Mouse (Mus musculus) neural tube, embryonic 11.5 days (tissue): ENCODE measurements around the gene Obscn. TPM values are rescaled to one million over a fixed set of nuclear protein-coding genes. Genes with fewer than 3 reads are reported as not detected.
A peak's percentile ranks its signal among the peaks of the same experiment; 100 is the strongest.

Experiments used
- ATAC-seq: fragments of 200-750 bp; cut with Nextera tagmentation; 2 replicates; pipeline ENCODE4 v1.8.0; 2017; ENCODE audit warnings: moderate number of reproducible peaks, mild to moderate bottlenecking, moderate TSS enrichment, moderate library complexity; ENCODE audit not compliant: insufficient read depth, low FRiP score, low TSS enrichment
- DNase-seq: peaks from one replicate; pipeline ENCODE4 v3.0.0-alpha.2; 2015; ENCODE audit warnings: low spot score
- H3K27ac ChIP-seq: fragments of 300-500 bp; sonication (generic); 2 replicates; pipeline ENCODE4 v1.5.1; 2014; ENCODE audit warnings: low read depth, mild to moderate bottlenecking, low read length
- H3K27me3 ChIP-seq: fragments of 300-500 bp; sonication (generic); 2 replicates; pipeline ENCODE4 v1.6.1; 2014; ENCODE audit warnings: mild to moderate bottlenecking, low read length, mixed read lengths; ENCODE audit not compliant: control insufficient read depth, insufficient read depth
- H3K36me3 ChIP-seq: fragments of 300-500 bp; sonication (generic); 2 replicates; pipeline ENCODE4 v1.6.1; 2014; ENCODE audit warnings: mild to moderate bottlenecking, low read length, moderate library complexity, mixed read lengths; ENCODE audit not compliant: control insufficient read depth, insufficient read depth
- H3K4me1 ChIP-seq: fragments of 300-500 bp; sonication (generic); 2 replicates; pipeline ENCODE4 v1.6.1; 2014; ENCODE audit warnings: low read length, mixed read lengths; ENCODE audit not compliant: control insufficient read depth, insufficient read depth
- H3K4me2 ChIP-seq: fragments of 300-500 bp; sonication (generic); 2 replicates; pipeline ENCODE4 v1.6.1; 2014; ENCODE audit warnings: low read depth, mild to moderate bottlenecking, moderate library complexity
- H3K4me3 ChIP-seq: fragments of 300-500 bp; sonication (generic); 2 replicates; pipeline ENCODE4 v1.5.1; 2014; ENCODE audit warnings: low read depth, low read length
- H3K9ac ChIP-seq: fragments of 300-500 bp; sonication (generic); 2 replicates; pipeline ENCODE4 v1.6.1; 2014; ENCODE audit warnings: mild to moderate bottlenecking, low read length
- H3K9me3 ChIP-seq: fragments of 300-500 bp; sonication (generic); 2 replicates; pipeline ENCODE4 v1.6.1; 2016; ENCODE audit warnings: low read length; ENCODE audit not compliant: control insufficient read depth
- WGBS: fragments of 180-500 bp; shearing (Covaris S2); extraction: QIAGEN DNeasy Blood & Tissue Kit; methylation state at CpG from one replicate; pipeline ENCODE4 v1.1.7; 2014; 5-methylcytosine and 5-hydroxymethylcytosine counted together
- polyA plus RNA-seq: library from polyadenylated mRNA; unstranded; fragments of >200 nt; fragmentation: Nextera tagmentation; extraction: Ambion mirVana; gene quantifications from 2 replicates; pipeline ENCODE4 v1.2.1, GENCODE M21; 2014

Gene Obscn
- polyA plus RNA-seq: 0.88 and 1.1 TPM in 2 replicates

- WGBS: 15% methylated on average over 43 of the region's 44 CpGs
- no peaks in the 10 kb centered on the region for H3K9me3 ChIP-seq
- peak within 1 kb of the TSS; percentile 19; the same call in 1 of the 2 replicates for H3K4me3 ChIP-seq
- ATAC-seq (no peak), DNase-seq (no peak)
- H3K4me1 ChIP-seq: no peaks in the 10 kb centered on the region
- peaks cover 49% of the 10 kb centered on the region for H3K27me3 ChIP-seq
- H3K9ac ChIP-seq: no peak within 1 kb of the TSS
- H3K36me3 ChIP-seq: no peaks in the 10 kb centered on the region
- peak within 1 kb of the TSS; percentile 30 for H3K4me2 ChIP-seq
- H3K27ac ChIP-seq: no peak within 1 kb of the TSS
Measured at GRCm38 (mm10) chr11:59135904-59136452, at the start of gene Obscn. Gene Obscn (minus strand): TSS chr11:59136402.

- DNase-seq: no peak
- Histone ChIP-seq H3K36me3 (peaks cover 4% of the 10 kb centered on the region), H3K9ac (no peak overlapping the region), H3K4me1 (no peaks in the 10 kb centered on the region), H3K27me3 (no peaks in the 10 kb centered on the region), H3K9me3 (no peaks in the 10 kb centered on the region), H3K27ac (no peak overlapping the region), H3K4me2 (no peak overlapping the region), H3K4me3 (no peak overlapping the region)
- no peak for ATAC-seq
- 79% methylated on average over 5 of the region's 5 CpGs for WGBS
Measured at GRCm38 (mm10) chr11:59185490-59185889, 49.3 kb upstream of the Obscn start.

- Histone ChIP-seq H3K27ac (no peak overlapping the region), H3K36me3 (peaks cover 4% of the 10 kb centered on the region), H3K9me3 (no peaks in the 10 kb centered on the region), H3K9ac (no peak overlapping the region), H3K27me3 (peaks cover 2% of the 10 kb centered on the region; the same call in 1 of the 2 replicates), H3K4me3 (no peak overlapping the region), H3K4me1 (no peaks in the 10 kb centered on the region), H3K4me2 (no peak overlapping the region)
- ATAC-seq (peak; percentile 23; the same call in 1 of the 2 replicates), DNase-seq (peak; percentile 40)
- WGBS: 53% methylated on average over 3 of the region's 3 CpGs
Measured at GRCm38 (mm10) chr11:59183821-59184220, 47.6 kb upstream of the Obscn start.

- Histone ChIP-seq H3K9ac (no peak within 1 kb of the TSS), H3K27me3 (peaks cover 11% of the 10 kb centered on the region), H3K4me3 (no peak within 1 kb of the TSS), H3K4me2 (no peak within 1 kb of the TSS), H3K4me1 (no peaks in the 10 kb centered on the region), H3K9me3 (no peaks in the 10 kb centered on the region), H3K36me3 (peaks cover 4% of the 10 kb centered on the region), H3K27ac (no peak within 1 kb of the TSS)
- ATAC-seq: no peak
- 54% methylated on average over 3 of the region's 3 CpGs for WGBS
- no peak for DNase-seq
Measured at GRCm38 (mm10) chr11:59182864-59183331, 46.7 kb upstream of the Obscn start, which contains the start of gene Gjc2. Gene Gjc2 (minus strand): TSS chr11:59183213.

- H3K9ac ChIP-seq: no peak overlapping the region
- no peaks in the 10 kb centered on the region for H3K9me3 ChIP-seq
- ATAC-seq (no peak), DNase-seq (no peak)
- no peaks in the 10 kb centered on the region for H3K36me3 ChIP-seq
- H3K27ac ChIP-seq: no peak overlapping the region
- no peaks in the 10 kb centered on the region for H3K4me1 ChIP-seq
- H3K27me3 ChIP-seq: peaks cover 48% of the 10 kb centered on the region
- WGBS: 8% methylated on average over 30 of the region's 34 CpGs
- no peak overlapping the region for H3K4me3 ChIP-seq
- H3K4me2 ChIP-seq: no peak overlapping the region
Measured at GRCm38 (mm10) chr11:59176921-59177320, 40.7 kb upstream of the Obscn start.

GRCm38 (mm10) chr11:59176475-59176874 lies 40.3 kb upstream of the Obscn start:
- DNase-seq (no peak), ATAC-seq (no peak)
- Histone ChIP-seq H3K9me3 (no peaks in the 10 kb centered on the region), H3K4me2 (no peak overlapping the region), H3K9ac (no peak overlapping the region), H3K36me3 (no peaks in the 10 kb centered on the region), H3K27ac (no peak overlapping the region), H3K4me1 (no peaks in the 10 kb centered on the region), H3K4me3 (no peak overlapping the region), H3K27me3 (peaks cover 48% of the 10 kb centered on the region)
- 3% methylated on average over 45 of the region's 48 CpGs for WGBS

GRCm38 (mm10) chr11:59174189-59174838 lies 38.1 kb upstream of the Obscn start:
- no peak overlapping the region for H3K9ac ChIP-seq
- no peak for ATAC-seq
- H3K36me3 ChIP-seq: no peaks in the 10 kb centered on the region
- H3K9me3 ChIP-seq: no peaks in the 10 kb centered on the region
- H3K27me3 ChIP-seq: peaks cover 48% of the 10 kb centered on the region
- H3K27ac ChIP-seq: no peak overlapping the region
- H3K4me1 ChIP-seq: no peaks in the 10 kb centered on the region
- 65% methylated on average over 6 of the region's 6 CpGs for WGBS
- H3K4me2 ChIP-seq: no peak overlapping the region
- H3K4me3 ChIP-seq: no peak overlapping the region
- DNase-seq: no peak

- 79% methylated on average over 4 of the region's 4 CpGs for WGBS
- DNase-seq (no peak), ATAC-seq (no peak)
- peaks cover 14% of the 10 kb centered on the region for H3K27me3 ChIP-seq
- no peak overlapping the region for H3K9ac ChIP-seq
- H3K27ac ChIP-seq: no peak overlapping the region
- no peaks in the 10 kb centered on the region for H3K36me3 ChIP-seq
- no peaks in the 10 kb centered on the region for H3K4me1 ChIP-seq
- H3K4me2 ChIP-seq: no peak overlapping the region
- no peak overlapping the region for H3K4me3 ChIP-seq
- H3K9me3 ChIP-seq: no peaks in the 10 kb centered on the region
Measured at GRCm38 (mm10) chr11:59170549-59170948, 34.3 kb upstream of the Obscn start.

GRCm38 (mm10) chr11:59169807-59170206 lies 33.6 kb upstream of the Obscn start:
- Histone ChIP-seq H3K27me3 (peaks cover 6% of the 10 kb centered on the region), H3K36me3 (no peaks in the 10 kb centered on the region), H3K27ac (no peak overlapping the region), H3K4me1 (no peaks in the 10 kb centered on the region), H3K4me3 (no peak overlapping the region), H3K4me2 (no peak overlapping the region), H3K9ac (no peak overlapping the region), H3K9me3 (no peaks in the 10 kb centered on the region)
- 71% methylated on average over 3 of the region's 3 CpGs for WGBS
- no peak for DNase-seq
- no peak for ATAC-seq
